Mouse (Mus musculus): ENCODE measurements at regions not wholly inside any gene's neighbourhood (a gene's known extent, or its start where the extent isn't known, plus 50 kb on each side); places are given as distances from the start of the nearest gene placed in this dataset.

DNA sequence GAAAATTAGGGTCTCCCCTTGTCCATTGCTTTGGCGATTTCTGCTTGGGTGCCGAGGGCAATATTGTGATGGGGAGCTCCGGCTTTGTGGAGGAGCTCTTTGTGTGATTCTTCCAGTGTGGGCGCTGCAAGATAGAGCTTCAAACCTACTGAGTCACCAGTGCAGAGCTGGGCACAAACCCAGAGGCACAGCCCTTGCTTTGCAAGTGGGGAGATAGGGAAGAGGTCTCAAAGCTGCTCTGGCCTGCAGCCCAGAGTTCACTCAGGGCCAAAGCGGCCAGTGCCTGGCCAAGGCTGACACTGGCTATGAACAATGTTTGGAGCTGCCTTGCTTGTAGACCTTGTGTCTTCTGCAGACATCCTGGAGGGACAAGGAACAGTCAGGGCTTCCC, 52.9 kb upstream of the Cd34 start:
- H3K4me1 ChIP-seq (ENCODE audit: control insufficient read depth in 1 of 2, insufficient read depth in 2 of 2, low read length in 2 of 2): peaks cover 0 to 7% of the 10 kb centered on the region in 2 experiments; a peak in 2 of 4 replicates
- no peaks in the 10 kb centered on the region for H3K27me3 ChIP-seq (ENCODE audit: control insufficient read depth in 1 of 2, insufficient read depth in 2 of 2, low read length in 2 of 2)
- DNase-seq (ENCODE audit: low read depth, low spot score): peak; percentile 64
- no peaks in the 10 kb centered on the region for H3K79me2 ChIP-seq (ENCODE audit: control insufficient read depth, insufficient read depth, low read length, poor library complexity)
- no peak overlapping the region for H3K9ac ChIP-seq (ENCODE audit: control insufficient read depth, low read depth, low read length, poor library complexity, severe bottlenecking)
- H3K4me3 ChIP-seq (ENCODE audit: control insufficient read depth in 1 of 2, insufficient read depth in 1 of 2, low read depth in 2 of 2, low read length in 2 of 2): no peak overlapping the region
- H3K9me3 ChIP-seq (replicated peaks; ENCODE audit: insufficient read depth, low read length): no peaks in the 10 kb centered on the region
- peaks cover 0 to 2% of the 10 kb centered on the region in 2 experiments; a peak in 1 of 4 replicates for H3K36me3 ChIP-seq (ENCODE audit: control insufficient read depth in 1 of 2, insufficient read depth in 2 of 2, low read length in 2 of 2)
- TF ChIP-seq ZMIZ1 (IDR thresholded peaks at IDR 0.05; ENCODE audit: low read depth, low read length) (no peak), MXI1 (IDR thresholded peaks at IDR 0.05; ENCODE audit: low read depth, low read length) (no peak), USF1 (IDR thresholded peaks at IDR 0.05; ENCODE audit: low read depth, low read length) (no peak), POLR2AphosphoS5 (IDR thresholded peaks at IDR 0.05; ENCODE audit: borderline replicate concordance, low read depth, low read length) (no peak), CHD2 (IDR thresholded peaks at IDR 0.05; ENCODE audit: low read length) (no peak), GATA1 (IDR thresholded peaks at IDR 0.05; ENCODE audit: low read depth, low read length) (peak; percentile 27; the same call in 1 of the 2 replicates), ZC3H11A (IDR thresholded peaks at IDR 0.05; ENCODE audit: low read depth, low read length) (no peak), TAL1 (IDR thresholded peaks at IDR 0.05; ENCODE audit: low read length) (no peak), POLR2A (IDR thresholded peaks at IDR 0.05; ENCODE audit: control insufficient read depth in 1 of 2, insufficient read depth in 1 of 2, low read depth in 1 of 2, low read length in 2 of 2, poor library complexity in 1 of 2) (no peak), MAZ (IDR thresholded peaks at IDR 0.05; ENCODE audit: low read depth, low read length) (no peak), BHLHE40 (IDR thresholded peaks at IDR 0.05; ENCODE audit: borderline replicate concordance, low read depth, low read length) (no peak), TBP (IDR thresholded peaks at IDR 0.05; ENCODE audit: low read depth, low read length) (0 out of 2 replicates have a peak, but pooled peaks have one; percentile 22), JUND (IDR thresholded peaks at IDR 0.05; ENCODE audit: low read depth, low read length) (no peak), SMC3 (IDR thresholded peaks at IDR 0.05; ENCODE audit: low read depth, low read length) (no peak), POLR2AphosphoS2 (IDR thresholded peaks at IDR 0.05; ENCODE audit: low read length) (no peak), SIN3A (IDR thresholded peaks at IDR 0.05; ENCODE audit: low read length) (no peak), CHD1 (IDR thresholded peaks at IDR 0.05; ENCODE audit: low read depth, low read length) (no peak), CTCF (IDR thresholded peaks at IDR 0.05 in 2 of 3, conservative IDR thresholded peaks at IDR 0.05 in 1 of 3; ENCODE audit: control insufficient read depth in 1 of 3, insufficient read depth in 1 of 3, low read depth in 2 of 3, low read length in 3 of 3, poor library complexity in 1 of 3, severe bottlenecking in 1 of 3) (no peak), NELFE (IDR thresholded peaks at IDR 0.05; ENCODE audit: low read depth, low read length) (no peak), ELF1 (IDR thresholded peaks at IDR 0.05; ENCODE audit: low read depth, low read length) (no peak), MYC (IDR thresholded peaks at IDR 0.05; ENCODE audit: low read depth, low read length) (no peak), MAFK (IDR thresholded peaks at IDR 0.05; ENCODE audit: borderline replicate concordance, low read depth, low read length) (no peak), NRF1 (IDR thresholded peaks at IDR 0.05; ENCODE audit: insufficient read depth, low read depth, low read length, poor library complexity, severe bottlenecking) (no peak), RCOR1 (IDR thresholded peaks at IDR 0.05; ENCODE audit: low read depth, low read length) (peak; percentile 38; the same call in 1 of the 2 replicates), E2F4 (IDR thresholded peaks at IDR 0.05; ENCODE audit: borderline replicate concordance, low read depth, low read length) (no peak), KAT2A (conservative IDR thresholded peaks at IDR 0.05; ENCODE audit: low read depth, low read length) (no peak), EP300 (IDR thresholded peaks at IDR 0.05; ENCODE audit: low read depth in 1 of 2, low read length in 2 of 2) (peak; percentile 68 to 74), ETS1 (IDR thresholded peaks at IDR 0.05; ENCODE audit: low read depth, low read length) (peak; percentile 32; the same call in 1 of the 2 replicates), UBTF (IDR thresholded peaks at IDR 0.05; ENCODE audit: borderline replicate concordance, insufficient read depth, low read depth, low read length) (no peak), USF2 (IDR thresholded peaks at IDR 0.05; ENCODE audit: borderline replicate concordance in 1 of 2, insufficient read depth in 1 of 2, low read depth in 1 of 2, low read length in 2 of 2) (no peak), HCFC1 (IDR thresholded peaks at IDR 0.05; ENCODE audit: low read depth, low read length) (no peak), MEF2A (IDR thresholded peaks at IDR 0.05; ENCODE audit: extremely low read depth, insufficient replicate concordance, low read depth, low read length, poor library complexity, severe bottlenecking) (no peak), TCF12 (IDR thresholded peaks at IDR 0.05; ENCODE audit: low read depth, low read length) (peak; percentile 56), RAD21 (IDR thresholded peaks at IDR 0.05; ENCODE audit: low read depth, low read length) (no peak), GABPA (IDR thresholded peaks at IDR 0.05; ENCODE audit: low read depth, low read length) (no peak), ZKSCAN1 (IDR thresholded peaks at IDR 0.05; ENCODE audit: low read depth, low read length) (no peak), MAX (IDR thresholded peaks at IDR 0.05; ENCODE audit: low read length) (no peak)
- no peak overlapping the region for H3K27ac ChIP-seq (ENCODE audit: control insufficient read depth, low read depth, low read length)

Measured in MEL (cell line).